Mouse (Mus musculus) G1E (cell line): Measurements from ENCODE around the gene 9930022D16Rik. TPM values are rescaled to one million over a fixed set of nuclear protein-coding genes. Genes with fewer than 3 reads are reported as not detected.

ENCODE experiments used
- ATAC-seq: 2 replicates; pipeline ENCODE4 v1.8.0; 2016; ENCODE audit warnings: mild to moderate bottlenecking; ENCODE audit not compliant: insufficient number of reproducible peaks, poor library complexity, low FRiP score, severe bottlenecking; ENCODE audit errors: extremely low read depth
- DNase-seq: peaks from one replicate; pipeline ENCODE4 v3.0.0; 2012; ENCODE audit warnings: low spot score
- H3K27me3 ChIP-seq: 2 replicates; pipeline ENCODE4 v1.6.1; 2012; ENCODE audit warnings: mild to moderate bottlenecking, low read length, inconsistent platforms; ENCODE audit not compliant: insufficient read depth
- H3K36me3 ChIP-seq: replicated peaks from 2 replicates; pipeline ENCODE3; 2012; ENCODE audit warnings: mild to moderate bottlenecking, inconsistent platforms
- H3K4me1 ChIP-seq: 2 replicates; pipeline ENCODE4 v1.6.1; 2012; ENCODE audit warnings: low read depth, low read length, inconsistent platforms, mixed read lengths; ENCODE audit not compliant: insufficient read depth
- H3K4me3 ChIP-seq: 2 replicates; pipeline ENCODE4 v1.5.1; 2012; ENCODE audit warnings: low read depth, mild to moderate bottlenecking, inconsistent platforms, low read length, moderate library complexity, mixed read lengths
- H3K9me3 ChIP-seq: replicated peaks from 2 replicates; pipeline ENCODE4 v1.6.1; 2012; ENCODE audit warnings: inconsistent platforms
- CTCF ChIP-seq: IDR thresholded peaks from 2 replicates; pipeline ENCODE4 v1.5.1; 2012; ENCODE audit warnings: low read depth, low read length, inconsistent platforms, mixed read lengths
- GATA1 ChIP-seq: IDR thresholded peaks from 2 replicates; pipeline ENCODE4 v1.6.1; 2012; ENCODE audit warnings: borderline replicate concordance, low read length, inconsistent platforms, mixed read lengths
- GATA2 ChIP-seq: IDR thresholded peaks from 2 replicates; pipeline ENCODE4 v1.6.1; 2012; ENCODE audit warnings: low read depth, low read length, inconsistent platforms, borderline replicate concordance
- POLR2AphosphoS5 ChIP-seq: IDR thresholded peaks from 2 replicates; pipeline ENCODE4 v1.6.1; 2012; ENCODE audit warnings: low read depth, low read length, inconsistent platforms; ENCODE audit not compliant: insufficient replicate concordance
- TAL1 ChIP-seq: conservative IDR thresholded peaks from 2 replicates; pipeline ENCODE4 v1.6.1; 2012; ENCODE audit warnings: low read depth, low read length, inconsistent platforms, mixed read lengths
- polyA plus RNA-seq: library from polyadenylated mRNA; stranded (reverse); fragments of >175 nt; gene quantifications from 2 replicates; pipeline ENCODE4 v1.2.3, GENCODE M21; 2012
- total RNA-seq, 2 experiments: library from RNA; stranded (forward) in 1 of 2; stranded (reverse) in 1 of 2; fragments of 200-1000 nt in 1 of 2; fragments of >200 nt in 1 of 2; fragmentation: Nextera tagmentation in 1 of 2; gene quantifications; 2 replicates each; pipeline ENCODE4 v1.2.3; 2014 to 2017

9930022D16Rik gene
- total and polyA plus RNA-seq, 3 experiments, result 0.44 TPM; not detected in 2

DNA sequence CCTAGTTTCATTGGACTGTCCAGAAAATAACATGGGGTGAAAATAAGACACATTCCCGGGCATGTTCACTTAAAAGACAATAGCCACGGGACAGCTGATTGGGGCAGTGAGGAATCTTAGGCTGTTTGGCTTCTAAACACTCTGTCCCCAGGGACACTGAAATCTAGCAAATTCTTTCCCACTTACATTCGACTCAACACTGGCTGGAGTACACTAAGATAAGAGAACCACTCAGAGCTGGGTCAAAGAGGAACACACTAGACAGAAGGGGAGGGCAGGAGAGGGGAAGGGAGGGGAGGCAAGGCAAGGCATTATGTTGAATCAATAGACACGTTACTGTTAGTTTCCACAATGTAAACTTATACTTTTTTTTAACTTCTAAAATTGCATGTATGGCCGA lies 46.9 kb downstream of the 9930022D16Rik start:
- ATAC-seq, result no peak; the same call in 1 of the 2 replicates
- peaks cover 39% of the 10 kb centered on the region for H3K4me1 ChIP-seq
- DNase-seq, result no peak
- H3K4me3 ChIP-seq, result no peak overlapping the region
- no peaks in the 10 kb centered on the region for H3K9me3 ChIP-seq
- H3K27me3 ChIP-seq, result no peaks in the 10 kb centered on the region
- H3K36me3 ChIP-seq, result peaks cover 98% of the 10 kb centered on the region
- TF ChIP-seq POLR2AphosphoS5 (no peak), GATA2 (no peak), TAL1 (no peak), GATA1 (no peak)

GRCm38 (mm10) chr11:109465068-109465467 lies 51.4 kb downstream of the 9930022D16Rik start:
- DNase-seq (no peak), ATAC-seq (no peak)
- Histone ChIP-seq H3K4me1 (peaks cover 74% of the 10 kb centered on the region), H3K4me3 (no peak overlapping the region), H3K36me3 (peaks cover 93% of the 10 kb centered on the region), H3K27me3 (no peaks in the 10 kb centered on the region), H3K9me3 (no peaks in the 10 kb centered on the region)
- no peak for TF ChIP-seq GATA1

DNA sequence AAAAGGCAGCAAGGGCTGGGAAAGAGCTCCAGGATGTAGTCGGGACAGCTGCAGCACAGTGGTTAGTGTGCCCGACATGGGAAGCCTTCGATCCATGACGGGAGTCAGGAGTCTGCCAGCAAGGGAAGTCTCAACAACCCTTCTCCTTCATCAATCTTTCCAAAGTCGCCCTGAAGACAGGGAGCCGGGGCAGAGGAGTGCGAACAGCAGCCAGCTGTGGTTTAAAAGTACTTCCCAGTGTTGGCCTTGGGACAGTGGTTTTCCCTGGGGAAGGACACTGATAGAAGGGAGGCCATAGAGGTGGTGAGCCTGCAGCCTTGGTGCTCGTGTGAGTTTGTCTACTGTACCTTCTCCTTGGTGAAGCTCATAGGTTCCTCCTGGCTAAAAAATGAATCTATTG lies 53.3 kb downstream of the 9930022D16Rik start:
- Histone ChIP-seq H3K36me3 (peaks cover 84% of the 10 kb centered on the region), H3K4me3 (no peak overlapping the region), H3K4me1 (peaks cover 80% of the 10 kb centered on the region), H3K27me3 (no peaks in the 10 kb centered on the region), H3K9me3 (no peaks in the 10 kb centered on the region)
- ATAC-seq (no peak), DNase-seq (no peak)
- TF ChIP-seq GATA2 (no peak), CTCF (no peak), POLR2AphosphoS5 (no peak), TAL1 (no peak), GATA1 (no peak)

DNA sequence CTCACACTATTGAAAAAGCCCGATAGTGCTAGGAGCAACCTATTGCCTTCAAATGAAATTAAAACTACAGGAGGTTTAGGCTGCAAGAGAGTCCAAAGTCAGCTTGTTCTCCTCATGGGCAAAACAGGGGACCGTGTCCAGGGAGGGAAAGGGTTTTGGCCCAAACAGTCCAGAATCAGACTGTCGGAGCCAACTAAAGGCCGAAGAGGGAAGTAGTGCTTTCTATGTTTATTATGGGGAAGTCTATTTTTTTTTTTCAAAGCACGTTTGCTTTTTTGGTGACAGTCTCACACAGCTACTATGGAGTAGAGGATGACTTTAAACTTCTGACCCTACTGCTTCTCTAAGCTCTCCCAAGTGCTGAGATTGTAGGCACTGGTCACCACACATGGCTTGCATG lies 54.4 kb downstream of the 9930022D16Rik start:
- DNase-seq (no peak), ATAC-seq (no peak)
- peaks cover 73% of the 10 kb centered on the region for H3K36me3 ChIP-seq
- H3K4me3 ChIP-seq, result no peak overlapping the region
- no peaks in the 10 kb centered on the region for H3K27me3 ChIP-seq
- H3K9me3 ChIP-seq, result no peaks in the 10 kb centered on the region
- TF ChIP-seq TAL1, result no peak
- TF ChIP-seq GATA2, result no peak
- TF ChIP-seq GATA1, result no peak
- no peak for TF ChIP-seq CTCF
- no peak for TF ChIP-seq POLR2AphosphoS5
- peaks cover 68% of the 10 kb centered on the region for H3K4me1 ChIP-seq

Other genes with a start within 250 kb of the 9930022D16Rik start
- not detected in 2 replicates for gene Rgs9, start 115.8 kb upstream of the 9930022D16Rik start, total RNA-seq (2014; fragmentation: Nextera tagmentation)
- 0.06 and 0.22 TPM in 2 replicates for gene Rgs9, start 115.8 kb upstream of the 9930022D16Rik start, total RNA-seq (2017)
- gene Rgs9, start 115.8 kb upstream of the 9930022D16Rik start, polyA plus RNA-seq, result not detected in 2 replicates
- 93.2 and 98.1 TPM in 2 replicates for gene Gna13, start 51.1 kb upstream of the 9930022D16Rik start, total RNA-seq (2014; fragmentation: Nextera tagmentation)
- 80.4 and 87.2 TPM in 2 replicates for gene Gna13, start 51.1 kb upstream of the 9930022D16Rik start, total RNA-seq (2017)
- gene Gna13, start 51.1 kb upstream of the 9930022D16Rik start, polyA plus RNA-seq, result 29.6 and 43.3 TPM in 2 replicates
- gene Amz2, start 12.0 kb downstream of the 9930022D16Rik start, total RNA-seq (2014; fragmentation: Nextera tagmentation), result 106 and 127 TPM in 2 replicates
- gene Amz2, start 12.0 kb downstream of the 9930022D16Rik start, total RNA-seq (2017), result 94.9 and 114 TPM in 2 replicates
- 9.8 and 17.3 TPM in 2 replicates for gene Amz2, start 12.0 kb downstream of the 9930022D16Rik start, polyA plus RNA-seq
- 6.1 and 8.8 TPM in 2 replicates for gene Arsg, start 59.5 kb downstream of the 9930022D16Rik start, total RNA-seq (2014; fragmentation: Nextera tagmentation)
- gene Arsg, start 59.5 kb downstream of the 9930022D16Rik start, total RNA-seq (2017), result 2.0 and 3.3 TPM in 2 replicates
- gene Arsg, start 59.5 kb downstream of the 9930022D16Rik start, polyA plus RNA-seq, result 0.58 and 1.0 TPM in 2 replicates
- 95.0 and 101 TPM in 2 replicates for gene Slc16a6, start 59.7 kb downstream of the 9930022D16Rik start, total RNA-seq (2014; fragmentation: Nextera tagmentation)
- 18.9 and 20.4 TPM in 2 replicates for gene Slc16a6, start 59.7 kb downstream of the 9930022D16Rik start, total RNA-seq (2017)
- 32.4 and 37.1 TPM in 2 replicates for gene Slc16a6, start 59.7 kb downstream of the 9930022D16Rik start, polyA plus RNA-seq
- gene Wipi1, start 198.1 kb downstream of the 9930022D16Rik start, total RNA-seq (2014; fragmentation: Nextera tagmentation), result 14.0 and 15.0 TPM in 2 replicates
- gene Wipi1, start 198.1 kb downstream of the 9930022D16Rik start, total RNA-seq (2017), result 4.8 and 5.0 TPM in 2 replicates
- 12.6 and 15.4 TPM in 2 replicates for gene Wipi1, start 198.1 kb downstream of the 9930022D16Rik start, polyA plus RNA-seq
- 116 and 134 TPM in 2 replicates for gene Prkar1a, start 235.5 kb downstream of the 9930022D16Rik start, total RNA-seq (2014; fragmentation: Nextera tagmentation)
- 83.6 and 85.6 TPM in 2 replicates for gene Prkar1a, start 235.5 kb downstream of the 9930022D16Rik start, total RNA-seq (2017)
- gene Prkar1a, start 235.5 kb downstream of the 9930022D16Rik start, polyA plus RNA-seq, result 74.6 and 74.8 TPM in 2 replicates